Mouse (Mus musculus): ENCODE measurements around the gene Ets1.

GRCm38 (mm10) chr9:32746615-32747014 lies 110.6 kb downstream of the Ets1 start:
- TF ChIP-seq CTCF (IDR thresholded peaks at IDR 0.05; ENCODE audit: low read depth) (no peak), EP300 (IDR thresholded peaks at IDR 0.05; ENCODE audit: low read depth) (no peak)
